Mouse (Mus musculus) erythroblast, embryonic 14.5 days (primary cell): ENCODE measurements around the gene Elovl5.

ENCODE experiments used
- GATA1 ChIP-seq: IDR thresholded peaks from 2 replicates; pipeline ENCODE4 v1.6.1; 2012; ENCODE audit warnings: low read length, inconsistent platforms, mixed read lengths
- TAL1 ChIP-seq: IDR thresholded peaks from 3 replicates; pipeline ENCODE4 v1.6.1; 2012; ENCODE audit warnings: low read length, inconsistent platforms, mixed read lengths

- TF ChIP-seq GATA1 (no peak), TAL1 (no peak)
Observed at GRCm38 (mm10) chr9:77992276-77992675, 75.1 kb downstream of the Elovl5 start.
